Mouse (Mus musculus): ENCODE data around the gene Mrpl18. TPM values are rescaled to one million over a fixed set of nuclear protein-coding genes. Genes with fewer than 3 reads are reported as not detected.
"Not testable (repeated sequence)": the region's sequence is repeated elsewhere in the genome, so short reads cannot be mapped to it uniquely, and the experiment has no call there.

Gene Mrpl18
- 10 to 100 TPM; 86.7 to 89.9 TPM for total RNA-seq (2021)
- long read RNA-seq, experiment 1, transcript Mrpl18-201 (4 exons, 1,219 nt): major isoform, 94 of 106 reads
- long read RNA-seq, experiment 1, partial matches to known transcripts: 7 of 106 reads
- long read RNA-seq, experiment 1, other reads (novel, unspliced or antisense): 5 of 106 reads
- long read RNA-seq, experiment 2, transcript Mrpl18-201 (4 exons, 1,219 nt): major isoform, 78 of 92 reads
- long read RNA-seq, experiment 2, partial matches to known transcripts: 6 of 92 reads
- long read RNA-seq, experiment 2, other reads (novel, unspliced or antisense): 8 of 92 reads

- DNase-seq (ENCODE audit: low spot score in 2 of 2): peak; percentile 86 to 96
Measured at GRCm38 (mm10) chr17:12915881-12916583, at the start of gene Mrpl18. Gene Mrpl18, minus strand, starts transcription at chr17:12916345.

DNA sequence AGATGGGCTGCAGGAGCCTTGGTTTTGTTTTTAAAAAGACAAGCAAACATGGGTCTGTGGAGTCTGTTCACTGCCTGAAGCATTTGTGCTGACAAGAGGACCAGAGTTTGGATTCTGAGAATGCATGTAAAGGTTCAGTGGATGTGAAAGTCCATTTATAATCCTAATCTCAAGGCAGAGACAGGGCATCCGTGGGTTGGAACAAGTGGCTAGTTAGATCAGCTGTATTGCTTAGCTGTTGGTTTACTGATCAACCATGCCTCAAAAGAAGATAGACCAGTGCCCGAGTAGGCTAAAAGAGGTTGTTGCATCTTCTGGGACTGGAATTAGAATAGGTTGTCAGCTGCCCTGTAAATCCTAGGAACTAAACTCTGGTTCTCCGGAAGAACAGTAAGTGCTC, 47.3 kb upstream of the Mrpl18 start:
- no peak for DNase-seq (ENCODE audit: low spot score in 2 of 2)

DNA sequence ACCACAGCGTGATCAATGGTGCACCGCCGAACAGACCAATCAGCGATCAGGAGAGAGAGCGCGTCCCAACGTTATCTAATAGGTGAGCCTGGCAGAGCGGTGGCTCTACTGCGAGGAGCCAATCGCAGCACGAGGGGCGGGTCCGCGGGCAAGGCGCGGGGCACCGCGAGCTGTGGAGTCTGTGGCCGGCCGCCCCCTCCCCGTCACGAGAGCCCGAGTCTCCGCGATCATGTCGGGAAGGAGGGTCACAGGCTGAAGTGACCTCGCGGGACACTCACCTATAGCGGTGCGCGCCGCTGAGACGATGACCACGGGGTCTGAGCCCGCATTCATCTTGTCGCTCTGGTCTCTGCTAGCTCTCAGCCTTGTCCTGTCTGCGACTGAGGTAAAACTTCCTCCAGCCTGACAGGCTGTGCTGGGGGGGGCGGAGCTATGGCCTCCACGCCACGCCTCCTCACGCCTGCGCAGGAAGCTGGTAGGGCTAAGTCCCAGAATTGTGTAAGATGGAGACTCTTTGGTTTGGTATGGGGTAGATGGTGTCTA, 44.3 kb upstream of the Mrpl18 start, which contains the start of gene Acat2:
Gene Acat2 (minus strand): TSS at position 417 of the 543 bp plus-strand sequence.
- peak; percentile 85 to 86 for DNase-seq (ENCODE audit: low spot score in 2 of 2)

GRCm38 (mm10) chr17:12959377-12959776, 43.2 kb upstream of the Mrpl18 start:
- DNase-seq (ENCODE audit: low spot score in 2 of 2): not testable (repeated sequence)

DNA sequence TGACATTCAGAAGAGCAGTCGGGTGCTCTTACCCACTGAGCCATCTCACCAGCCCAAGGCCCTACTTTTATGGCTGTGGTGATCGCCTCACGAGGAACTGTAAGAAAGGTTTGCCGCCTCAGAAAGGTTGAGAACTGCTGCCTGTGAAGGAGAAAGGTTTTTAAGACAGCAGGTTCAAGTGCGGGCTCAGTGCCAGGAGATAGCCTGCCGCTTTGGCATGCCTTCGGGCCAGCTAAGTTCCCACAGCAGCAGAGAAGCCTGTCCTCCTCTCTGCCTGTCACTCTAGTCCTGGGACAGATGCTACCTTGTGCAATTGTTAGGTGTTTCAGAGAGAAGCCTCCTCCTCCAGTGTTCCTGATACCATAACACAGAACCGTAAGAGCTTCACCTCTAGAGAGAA, 40.5 kb upstream of the Mrpl18 start:
- no peak for DNase-seq (ENCODE audit: low spot score in 2 of 2)

- DNase-seq (ENCODE audit: low spot score in 2 of 2): no peak
Measured at GRCm38 (mm10) chr17:12949669-12950068, 33.5 kb upstream of the Mrpl18 start.

GRCm38 (mm10) chr17:12942459-12943162, 26.5 kb upstream of the Mrpl18 start:
- DNase-seq (ENCODE audit: low spot score in 2 of 2): no peak

DNA sequence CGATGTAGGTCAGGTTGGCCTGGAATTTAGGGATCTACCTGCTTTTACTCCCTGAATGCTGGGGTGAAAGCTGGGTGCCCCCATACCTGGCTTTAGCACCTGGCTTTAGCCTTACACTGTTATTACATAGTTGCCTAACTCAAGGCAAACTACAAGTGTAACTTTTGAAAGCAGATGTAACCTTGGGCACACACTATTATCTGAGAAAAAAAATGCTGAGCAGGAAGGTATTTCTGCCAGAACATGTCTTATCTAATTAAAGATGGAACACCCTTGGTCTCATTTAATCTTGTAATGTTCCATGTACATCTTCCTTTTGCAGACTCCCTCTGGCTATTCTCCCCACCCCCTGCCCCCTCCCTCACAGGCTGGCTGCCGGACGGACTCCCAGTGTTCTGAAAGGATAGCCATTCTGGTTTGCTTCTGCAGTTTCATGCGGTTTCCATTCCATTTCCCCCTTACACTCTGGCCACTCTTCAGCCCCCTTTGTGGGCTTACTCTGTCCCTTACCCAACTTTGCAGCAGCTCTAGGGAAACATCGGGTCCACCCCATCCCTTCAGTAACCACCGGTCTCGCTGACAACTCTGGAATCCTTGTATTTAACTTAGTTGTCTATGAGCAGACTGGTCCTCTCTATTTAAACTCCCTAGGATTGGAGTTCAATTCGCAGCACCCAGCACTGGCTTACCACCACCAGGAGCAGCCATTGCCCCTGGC, 25.6 kb upstream of the Mrpl18 start:
- DNase-seq (ENCODE audit: low spot score in 2 of 2): no peak

DNA sequence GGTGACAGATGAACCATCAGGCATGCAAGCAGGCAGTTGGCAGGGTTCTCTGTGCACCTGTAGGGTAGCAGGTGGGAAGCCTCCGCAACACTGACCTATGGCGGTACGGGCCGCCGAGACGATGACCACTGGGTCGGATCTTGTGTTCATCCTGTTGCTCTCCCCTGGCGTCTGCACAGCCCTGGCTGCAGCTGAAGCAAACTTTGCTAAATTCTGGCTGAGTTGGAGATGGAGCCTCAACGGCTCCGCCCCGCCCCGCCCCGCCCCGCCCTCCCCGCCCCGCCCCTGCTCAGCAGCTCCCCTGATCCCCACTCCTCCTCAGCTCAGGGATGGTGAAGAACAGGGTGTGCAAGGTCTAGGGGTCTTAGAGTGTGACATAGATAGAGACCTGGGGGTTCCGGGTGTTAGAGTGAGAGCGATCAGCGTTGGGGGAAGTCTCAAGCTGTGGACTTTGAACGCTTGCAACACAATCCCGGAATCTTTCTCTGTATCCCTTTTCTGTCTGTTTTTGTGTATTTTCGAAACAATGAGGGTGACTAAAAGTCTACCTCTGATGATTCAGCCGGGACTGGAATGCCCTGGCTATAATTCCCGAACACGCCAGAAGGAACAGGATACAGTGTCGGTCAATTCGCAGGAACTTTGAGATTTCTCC, 24.1 kb upstream of the Mrpl18 start, which contains the start of gene Acat3:
Gene Acat3 (minus strand): TSS at position 450 of the 655 bp plus-strand sequence.
- DNase-seq (ENCODE audit: low spot score in 2 of 2): no peak

DNA sequence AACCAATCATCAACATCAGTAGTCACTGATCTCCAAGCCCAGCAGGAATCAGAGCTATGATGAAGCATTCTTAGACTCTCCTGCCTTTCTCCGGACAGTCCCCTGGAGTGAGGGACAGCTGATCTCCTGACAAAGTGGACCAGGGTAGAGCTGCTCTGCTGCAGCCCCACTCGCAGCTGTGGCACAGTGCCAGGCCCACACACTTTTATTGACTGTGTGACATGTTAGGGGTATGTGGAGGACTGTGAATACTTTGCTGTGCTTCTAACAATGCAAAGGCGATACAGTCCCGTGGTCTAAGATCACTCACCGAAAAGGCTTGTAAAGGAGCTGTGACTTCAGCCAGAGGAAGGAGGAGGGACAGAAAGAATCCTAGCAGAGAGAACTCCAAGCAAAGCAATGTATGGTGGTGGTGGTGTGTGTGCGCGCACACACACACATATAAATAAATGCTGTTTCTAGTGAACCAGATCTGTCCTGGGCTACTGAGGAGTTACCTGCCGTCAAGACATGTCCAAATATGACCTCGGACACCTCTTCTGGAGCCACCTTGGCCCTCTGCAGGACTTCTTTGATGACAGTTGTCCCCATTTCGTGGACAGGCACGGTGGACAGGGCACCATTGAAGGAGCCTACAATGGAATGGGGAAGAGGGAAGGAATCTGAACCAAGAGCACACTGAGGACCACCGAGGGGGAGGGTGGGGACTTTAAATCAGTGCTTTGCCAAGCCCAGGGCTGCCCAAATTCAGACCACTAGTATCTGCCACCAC, 23.4 kb upstream of the Mrpl18 start:
- not testable (repeated sequence) for DNase-seq (ENCODE audit: low spot score in 2 of 2)

DNA sequence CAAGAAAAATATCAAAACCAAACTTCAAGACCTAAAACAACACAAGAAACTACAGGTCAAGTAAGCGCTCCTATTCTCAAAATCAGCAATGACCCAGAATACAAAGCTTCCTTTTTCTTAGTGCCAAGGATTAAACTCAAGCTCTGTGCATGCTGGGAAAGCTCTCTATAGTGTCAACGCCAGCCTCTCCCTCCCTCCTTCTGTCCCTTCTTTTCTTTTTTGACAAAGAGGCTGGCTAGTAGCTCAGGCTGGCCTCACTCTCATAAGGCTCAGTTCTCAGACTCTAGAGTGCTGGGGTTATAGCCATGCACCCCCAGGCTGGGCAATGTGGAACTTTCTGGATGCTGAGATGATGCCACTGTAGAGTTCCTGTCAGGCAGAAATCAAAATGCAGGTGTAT, 21.9 kb upstream of the Mrpl18 start:
- DNase-seq (ENCODE audit: low spot score in 2 of 2): no peak

DNA sequence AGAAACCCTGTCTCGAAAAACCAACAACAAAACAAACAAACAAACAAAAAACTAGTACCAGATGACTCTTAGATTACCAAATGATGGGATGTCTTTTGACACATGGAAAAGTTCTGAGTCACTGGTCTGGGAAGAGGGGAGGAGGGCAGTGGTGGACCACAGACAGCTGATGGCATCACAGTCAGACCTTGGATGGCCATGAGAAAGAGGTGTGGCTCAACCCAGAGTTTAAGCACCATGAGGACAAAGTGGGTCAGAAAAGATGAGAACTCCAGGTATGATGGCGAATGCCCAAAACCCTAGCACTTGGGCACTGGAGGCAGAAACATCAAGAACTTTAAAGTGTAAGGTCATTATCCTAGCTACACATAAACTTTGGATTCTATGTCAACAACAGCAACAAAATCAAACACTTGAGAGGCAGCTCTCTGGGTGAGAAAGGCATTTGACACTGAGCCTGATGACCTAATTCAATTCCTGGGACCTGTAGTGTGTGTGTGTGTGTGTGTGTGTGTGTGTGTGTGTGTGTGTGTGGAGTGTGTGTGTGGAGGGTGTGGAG, 21.3 kb upstream of the Mrpl18 start:
- DNase-seq (ENCODE audit: low spot score in 2 of 2): no peak

- DNase-seq (ENCODE audit: low spot score in 2 of 2): no peak
Measured at GRCm38 (mm10) chr17:12935719-12936118, 19.6 kb upstream of the Mrpl18 start.

DNA sequence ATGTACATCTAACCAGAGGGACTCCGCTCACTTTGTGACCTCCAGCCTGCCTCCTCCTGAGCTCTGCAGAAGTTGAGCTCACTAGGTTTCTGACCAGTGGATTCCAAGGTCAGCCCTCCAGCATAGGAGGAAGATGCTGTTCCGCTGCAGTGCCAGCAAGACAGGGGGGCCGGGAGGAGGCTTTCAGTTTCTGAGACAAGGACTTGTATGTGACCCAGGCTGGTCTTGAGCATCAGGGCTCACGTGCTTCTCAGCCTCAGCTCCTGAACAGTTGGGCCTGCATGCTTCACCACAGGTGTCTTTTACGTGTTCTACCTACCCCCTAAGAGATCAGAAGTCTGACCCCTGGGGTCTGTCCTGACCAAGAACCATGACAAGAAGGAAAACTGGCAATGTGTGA, 15.4 kb upstream of the Mrpl18 start:
- not testable (repeated sequence) for DNase-seq (ENCODE audit: low spot score in 2 of 2)

DNA sequence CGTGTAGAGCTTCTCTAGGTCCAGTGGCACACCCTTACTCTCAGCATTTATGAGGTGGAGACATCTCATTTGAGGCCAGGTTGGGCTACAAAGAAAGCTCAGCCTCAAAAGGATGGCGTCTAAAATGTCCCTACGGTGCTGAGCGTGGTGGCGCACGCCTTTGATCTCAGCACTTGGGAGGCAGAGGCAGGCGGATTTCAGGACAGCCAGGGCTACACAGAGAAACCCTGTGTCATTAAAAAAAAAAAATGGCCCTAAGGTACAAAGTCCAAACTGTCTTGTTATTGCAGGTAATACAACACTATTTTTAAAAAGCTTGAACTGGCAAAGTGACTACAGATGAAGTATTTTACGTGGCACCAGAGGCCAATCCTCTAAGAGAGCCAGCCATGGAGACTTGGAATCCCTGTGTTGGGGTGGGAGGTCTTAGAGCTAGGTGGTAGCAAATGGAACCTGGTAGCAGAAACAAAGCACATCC, 9.6 kb upstream of the Mrpl18 start:
- no peak for DNase-seq (ENCODE audit: low spot score in 2 of 2)

DNA sequence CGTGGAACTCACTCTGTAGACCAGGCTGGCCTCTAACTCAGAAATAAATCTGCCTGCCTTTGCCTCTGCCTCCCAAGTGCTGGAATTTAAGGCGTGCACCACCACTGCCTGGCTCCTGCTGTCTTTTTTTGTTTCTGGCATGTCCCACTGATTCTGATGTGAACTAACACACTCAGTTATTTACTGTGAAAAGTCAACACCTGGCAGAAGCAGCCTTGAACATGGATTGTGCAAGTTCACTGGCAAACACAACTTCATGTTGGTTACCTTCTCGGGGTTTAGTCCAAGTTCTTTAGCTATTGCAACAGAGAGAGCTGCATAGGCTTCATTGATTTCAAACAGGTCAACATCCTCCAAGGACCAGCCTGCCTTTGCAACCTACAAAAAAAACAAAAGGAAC, 8.9 kb upstream of the Mrpl18 start:
- DNase-seq (ENCODE audit: low spot score in 2 of 2): no peak

GRCm38 (mm10) chr17:12921073-12921472, 4.9 kb upstream of the Mrpl18 start:
- DNase-seq (ENCODE audit: low spot score in 2 of 2): no peak

GRCm38 (mm10) chr17:12916588-12917380, 639 bp upstream of the Mrpl18 start:
- no peak for DNase-seq (ENCODE audit: low spot score in 2 of 2)

All from adrenal gland, postnatal 4 days (tissue).